Mouse (Mus musculus) megakaryocyte-erythroid progenitor cell, adult 5 weeks (primary cell): ENCODE measurements around the gene Vmn1r62. TPM values are rescaled to one million over a fixed set of nuclear protein-coding genes. Genes with fewer than 3 reads are reported as not detected.

Experiments used
- polyA plus RNA-seq: library from polyadenylated mRNA; stranded (reverse); fragments of >175 nt; gene quantifications from 2 replicates; pipeline ENCODE4 v1.2.3, GENCODE M21; 2012

Gene Vmn1r62
- polyA plus RNA-seq = not detected in 2 replicates

DNA sequence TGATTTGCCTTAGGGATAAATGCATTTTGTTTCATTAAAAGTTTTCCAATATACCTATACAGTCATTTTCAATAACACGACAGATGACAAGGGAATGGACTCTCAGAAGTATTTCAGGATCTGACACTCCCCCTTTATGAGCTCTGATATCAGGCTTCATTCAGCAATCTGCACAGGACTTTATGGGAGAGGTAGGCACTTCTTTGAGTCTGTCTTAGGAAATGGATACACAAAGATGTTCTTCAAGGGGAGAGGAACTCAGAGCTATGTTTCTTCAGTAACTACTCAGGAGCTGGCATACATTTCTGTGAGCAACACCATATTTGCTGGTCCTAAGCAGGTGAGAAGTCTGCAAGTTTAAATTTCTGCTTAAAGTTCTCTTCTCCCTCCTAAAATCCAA is at the start of gene Vmn1r62:
Gene Vmn1r62, plus strand, starts transcription at position 301 of the 400 bp plus-strand sequence.

Other genes with a start within 250 kb of the Vmn1r62 start
- gene Vmn1r59, start 216.9 kb upstream of the Vmn1r62 start, polyA plus RNA-seq = not detected in 2 replicates
- 0.02 TPM in 1 of 2 replicates, not detected in the other for gene Vmn2r28, start 179.7 kb upstream of the Vmn1r62 start, polyA plus RNA-seq
- not detected in 2 replicates for gene Vmn1r60, start 126.3 kb upstream of the Vmn1r62 start, polyA plus RNA-seq
- gene Vmn1r61, start 60.3 kb upstream of the Vmn1r62 start, polyA plus RNA-seq = not detected in 2 replicates
- gene Vmn1r63, start 131.8 kb downstream of the Vmn1r62 start, polyA plus RNA-seq = not detected in 2 replicates
- gene Vmn1r64, start 210.9 kb downstream of the Vmn1r62 start, polyA plus RNA-seq = not detected in 2 replicates